Mouse (Mus musculus) liver, embryonic 12.5 days (tissue): ENCODE data around the gene Adam15. TPM values are rescaled to one million over a fixed set of nuclear protein-coding genes. Genes with fewer than 3 reads are reported as not detected.

ENCODE experiments used
- ATAC-seq: fragments of 200-750 bp; cut with Nextera tagmentation; 2 replicates; pipeline ENCODE4 v1.8.0; 2017; ENCODE audit warnings: moderate number of reproducible peaks, mild to moderate bottlenecking, moderate library complexity
- H3K27ac ChIP-seq: fragments of 300-500 bp; sonication (generic); 2 replicates; pipeline ENCODE4 v1.5.1; 2016; ENCODE audit warnings: mild to moderate bottlenecking
- H3K27me3 ChIP-seq: fragments of 300-500 bp; sonication (generic); replicated peaks from 2 replicates; pipeline ENCODE4 v1.6.1; 2016; ENCODE audit warnings: mild to moderate bottlenecking, moderate library complexity
- H3K36me3 ChIP-seq: fragments of 300-500 bp; sonication (generic); 2 replicates; pipeline ENCODE4 v1.6.1; 2016; ENCODE audit warnings: mild to moderate bottlenecking, moderate library complexity
- H3K4me1 ChIP-seq: fragments of 300-500 bp; sonication (generic); 2 replicates; pipeline ENCODE4 v1.6.1; 2016
- H3K4me2 ChIP-seq: fragments of 300-500 bp; sonication (generic); 2 replicates; pipeline ENCODE4 v1.6.1; 2016; ENCODE audit warnings: mild to moderate bottlenecking, moderate library complexity
- H3K4me3 ChIP-seq: fragments of 300-500 bp; sonication (generic); 2 replicates; pipeline ENCODE4 v1.5.1; 2016; ENCODE audit warnings: mild to moderate bottlenecking, moderate library complexity
- H3K9ac ChIP-seq: fragments of 300-500 bp; sonication (generic); 2 replicates; pipeline ENCODE4 v1.6.1; 2016; ENCODE audit warnings: mild to moderate bottlenecking, moderate library complexity
- H3K9me3 ChIP-seq: fragments of 300-500 bp; sonication (generic); replicated peaks from 2 replicates; pipeline ENCODE4 v1.6.1; 2016; ENCODE audit warnings: mild to moderate bottlenecking, moderate library complexity
- WGBS: fragments of 180-500 bp; shearing (Covaris S2); methylation state at CpG from one replicate; pipeline ENCODE4 v1.1.7; 2016; ENCODE audit not compliant: insufficient replicate concordance; 5-methylcytosine and 5-hydroxymethylcytosine counted together
- polyA plus RNA-seq: library from polyadenylated mRNA; unstranded; fragments of >200 nt; fragmentation: Nextera tagmentation; extraction: Ambion mirVana; gene quantifications from 2 replicates; pipeline ENCODE4 v1.2.1, GENCODE M21; 2016

Gene Adam15
- polyA plus RNA-seq, 1 experiment from 2014 or later, result 14.5 TPM

DNA sequence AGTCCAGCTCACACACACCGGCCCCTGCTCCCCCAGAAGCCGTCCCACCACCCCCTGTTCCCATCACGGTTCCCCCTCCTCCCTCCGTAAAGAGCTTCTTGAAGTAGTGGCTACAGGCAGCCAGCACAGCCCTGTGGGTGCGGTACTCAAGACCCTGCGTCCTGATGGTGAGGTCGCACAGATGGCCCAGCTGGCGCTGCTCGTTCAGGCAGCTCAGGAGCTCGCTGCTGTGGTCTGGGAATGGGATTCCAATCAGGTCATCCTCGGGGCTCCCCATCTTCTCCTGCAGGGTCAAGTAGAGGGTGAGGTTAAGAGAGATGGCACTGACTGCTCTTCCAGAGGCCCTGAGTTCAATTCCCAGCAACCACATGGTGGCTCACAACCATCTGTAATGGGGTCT, 31.4 kb upstream of the Adam15 start:
- Histone ChIP-seq H3K9me3 (no peaks in the 10 kb centered on the region), H3K27ac (no peak overlapping the region), H3K36me3 (peaks cover 20% of the 10 kb centered on the region), H3K9ac (no peak overlapping the region), H3K27me3 (peaks cover 6% of the 10 kb centered on the region; the same call in 1 of the 2 replicates), H3K4me3 (no peak overlapping the region), H3K4me1 (peaks cover 33% of the 10 kb centered on the region), H3K4me2 (no peak overlapping the region)
- ATAC-seq, result no peak
- WGBS, result 83% methylated on average over 11 of the region's 11 CpGs

DNA sequence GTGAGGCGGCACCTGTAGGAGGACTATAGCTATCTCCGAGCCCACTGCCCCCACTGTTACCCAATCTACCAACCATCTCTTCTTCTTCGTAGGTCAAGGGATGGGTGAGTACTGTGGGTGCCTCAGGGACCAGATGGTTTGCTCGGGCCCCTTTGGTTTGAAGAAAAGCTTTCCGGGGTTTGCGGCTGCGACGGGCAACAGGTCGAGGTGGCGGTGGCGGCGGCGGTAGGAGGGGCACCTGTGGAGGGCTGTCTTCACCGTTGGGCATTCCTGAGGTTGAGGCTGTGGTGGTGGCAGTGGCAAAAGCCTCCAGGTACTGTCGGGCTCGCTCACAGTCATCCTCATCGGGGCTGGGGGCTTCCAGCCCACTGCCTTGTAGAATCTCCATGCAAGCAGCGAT, 30.9 kb upstream of the Adam15 start:
- H3K27ac ChIP-seq, result no peak overlapping the region
- H3K4me2 ChIP-seq, result no peak overlapping the region
- WGBS, result 87% methylated on average over 18 of the region's 18 CpGs
- peaks cover 20% of the 10 kb centered on the region for H3K36me3 ChIP-seq
- H3K4me1 ChIP-seq, result peaks cover 30% of the 10 kb centered on the region
- H3K9me3 ChIP-seq, result no peaks in the 10 kb centered on the region
- no peak overlapping the region for H3K9ac ChIP-seq
- no peak overlapping the region for H3K4me3 ChIP-seq
- H3K27me3 ChIP-seq, result peaks cover 3% of the 10 kb centered on the region; the same call in 1 of the 2 replicates
- ATAC-seq, result no peak

DNA sequence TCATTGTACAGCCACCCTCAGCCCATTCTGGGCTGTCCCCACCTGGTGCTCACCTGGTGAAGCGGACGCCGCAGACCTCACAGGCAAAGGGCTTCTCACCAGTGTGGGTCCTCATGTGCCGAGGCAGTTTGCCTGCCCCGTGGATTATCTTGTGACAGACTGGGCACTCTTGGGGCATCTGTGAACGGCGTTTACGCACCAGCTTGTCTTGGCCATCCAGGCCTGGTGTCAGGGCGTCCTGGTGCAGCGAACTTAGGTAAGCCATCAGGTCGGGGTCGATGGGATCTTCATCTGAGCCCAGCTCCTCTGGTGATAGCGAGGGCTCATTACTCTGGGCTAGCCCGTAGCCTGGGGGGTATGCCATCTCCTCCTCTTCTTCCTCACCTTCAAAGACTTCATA, 30.5 kb upstream of the Adam15 start:
- no peak for ATAC-seq

DNA sequence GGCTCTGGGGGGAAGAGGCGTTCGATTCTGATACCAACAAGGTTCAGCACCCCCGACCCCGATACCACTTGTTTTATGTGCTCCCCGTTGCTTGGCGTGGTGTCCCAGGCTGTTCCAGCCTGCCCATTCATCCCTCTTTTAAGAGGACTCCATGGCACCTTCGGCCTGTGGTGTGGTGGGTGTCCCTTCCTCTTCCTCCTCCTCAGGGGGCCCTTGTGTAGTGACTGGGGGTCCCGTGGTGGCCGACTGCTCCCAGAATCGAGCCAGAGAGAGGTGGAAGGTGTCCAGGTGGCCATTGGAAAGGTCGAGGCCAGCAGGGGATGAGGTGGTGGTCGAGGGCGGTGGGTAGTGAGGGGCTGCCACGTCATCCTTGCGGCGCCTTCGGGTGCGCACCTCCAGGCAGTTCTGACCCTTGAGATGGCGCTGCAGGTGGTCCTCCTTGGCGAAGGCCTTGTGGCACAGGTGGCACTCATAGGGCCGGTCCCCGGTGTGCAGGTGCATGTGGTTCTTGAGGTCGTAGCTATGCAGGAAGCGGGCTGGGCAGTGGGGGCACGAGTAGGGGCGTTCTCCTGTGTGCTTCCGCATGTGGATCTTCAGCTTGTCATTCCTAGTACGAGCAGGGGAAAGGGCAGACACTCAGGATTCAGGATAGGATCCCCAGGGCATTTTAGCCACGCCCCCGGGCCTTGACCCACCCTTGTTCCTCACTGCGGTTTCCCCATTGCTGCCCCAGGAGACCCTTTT, 29.8 kb upstream of the Adam15 start:
- Histone ChIP-seq H3K27me3 (no peaks in the 10 kb centered on the region; the same call in 1 of the 2 replicates), H3K4me1 (peaks cover 19% of the 10 kb centered on the region), H3K9ac (no peak overlapping the region), H3K9me3 (no peaks in the 10 kb centered on the region), H3K4me2 (no peak overlapping the region), H3K27ac (no peak overlapping the region), H3K4me3 (no peak overlapping the region), H3K36me3 (peaks cover 20% of the 10 kb centered on the region)
- WGBS, result 78% methylated on average over 31 of the region's 31 CpGs
- ATAC-seq, result no peak

More for the DNA sequence above, 30.5 kb upstream of the Adam15 start:
- H3K4me2 ChIP-seq, result no peak overlapping the region
- H3K9ac ChIP-seq, result no peak overlapping the region
- H3K9me3 ChIP-seq, result no peaks in the 10 kb centered on the region
- no peak overlapping the region for H3K4me3 ChIP-seq
- no peaks in the 10 kb centered on the region; the same call in 1 of the 2 replicates for H3K27me3 ChIP-seq
- WGBS, result 88% methylated on average over 14 of the region's 14 CpGs
- peaks cover 26% of the 10 kb centered on the region for H3K4me1 ChIP-seq
- H3K27ac ChIP-seq, result no peak overlapping the region
- H3K36me3 ChIP-seq, result peaks cover 20% of the 10 kb centered on the region

DNA sequence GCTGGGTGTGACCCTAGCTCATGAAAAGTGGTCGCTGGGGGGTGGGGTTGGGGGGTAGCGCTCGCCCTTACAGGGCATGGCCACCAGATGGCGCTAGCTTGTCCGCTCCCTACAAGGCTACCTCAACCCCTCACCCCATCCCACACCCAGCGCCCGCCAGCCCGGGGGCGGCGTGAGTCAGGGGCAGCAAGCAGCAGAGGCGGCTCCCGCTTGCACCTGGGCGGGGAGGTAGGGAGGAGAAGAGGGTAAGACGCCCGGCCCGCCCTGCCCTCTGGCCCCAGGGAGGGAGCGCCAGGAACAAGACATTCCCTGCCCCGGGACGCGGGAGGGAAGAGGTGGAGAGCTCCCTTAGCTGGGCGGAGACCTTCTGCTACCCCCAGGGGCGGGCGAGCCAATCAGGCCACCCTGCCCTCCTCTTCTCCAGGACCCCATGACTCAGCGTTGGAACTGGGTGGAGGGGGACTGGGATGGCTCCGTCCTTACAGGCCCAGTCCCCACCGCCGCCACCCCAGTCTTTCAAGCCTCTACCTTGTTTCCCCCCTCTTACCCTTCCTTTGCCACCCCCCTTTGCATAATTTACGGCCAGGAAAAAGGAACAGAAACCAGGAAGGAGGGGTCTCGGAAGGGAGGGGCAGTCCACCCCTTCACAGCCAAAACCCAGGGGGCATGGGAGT, 28.7 kb upstream of the Adam15 start:
- 9% methylated on average over 29 of the region's 29 CpGs for WGBS
- ATAC-seq, result peak; percentile 77
- H3K36me3 ChIP-seq, result peaks cover 20% of the 10 kb centered on the region
- H3K4me3 ChIP-seq, result peak overlapping the region; percentile 51
- peak overlapping the region; percentile 59 for H3K9ac ChIP-seq
- H3K4me2 ChIP-seq, result peak overlapping the region; percentile 78
- peak overlapping the region; percentile 33; the same call in 1 of the 2 replicates for H3K27ac ChIP-seq
- H3K27me3 ChIP-seq, result peaks cover under 1% of the 10 kb centered on the region; the same call in 1 of the 2 replicates
- no peaks in the 10 kb centered on the region for H3K9me3 ChIP-seq
- H3K4me1 ChIP-seq, result peaks cover 26% of the 10 kb centered on the region

DNA sequence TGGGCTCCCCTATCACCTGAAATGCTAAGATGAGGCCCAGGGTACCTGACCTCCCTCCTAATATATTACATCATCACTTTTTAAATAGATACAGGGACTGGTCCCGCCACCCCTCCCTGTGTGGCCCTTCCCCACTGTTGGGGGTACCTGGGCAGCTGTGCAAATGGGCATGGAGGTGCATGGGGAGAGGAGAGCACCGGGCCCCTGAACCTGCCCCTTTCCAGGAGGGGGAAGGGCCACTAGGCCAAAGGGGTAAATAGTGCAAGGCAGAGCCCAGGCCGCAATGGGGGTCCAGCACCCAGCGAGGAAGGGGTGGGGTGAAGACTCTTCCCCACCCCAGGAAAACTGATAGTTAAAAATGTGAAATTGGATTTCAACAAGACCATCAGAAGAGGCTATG, 28.0 kb upstream of the Adam15 start:
- no peak overlapping the region for H3K4me3 ChIP-seq
- no peaks in the 10 kb centered on the region for H3K9me3 ChIP-seq
- H3K4me2 ChIP-seq, result peak overlapping the region; percentile 78
- H3K9ac ChIP-seq, result no peak overlapping the region
- peaks cover 7% of the 10 kb centered on the region; the same call in 1 of the 2 replicates for H3K27me3 ChIP-seq
- H3K36me3 ChIP-seq, result peaks cover 20% of the 10 kb centered on the region
- ATAC-seq, result no peak
- H3K27ac ChIP-seq, result no peak overlapping the region
- H3K4me1 ChIP-seq, result peaks cover 32% of the 10 kb centered on the region
- 72% methylated on average over 4 of the region's 4 CpGs for WGBS

DNA sequence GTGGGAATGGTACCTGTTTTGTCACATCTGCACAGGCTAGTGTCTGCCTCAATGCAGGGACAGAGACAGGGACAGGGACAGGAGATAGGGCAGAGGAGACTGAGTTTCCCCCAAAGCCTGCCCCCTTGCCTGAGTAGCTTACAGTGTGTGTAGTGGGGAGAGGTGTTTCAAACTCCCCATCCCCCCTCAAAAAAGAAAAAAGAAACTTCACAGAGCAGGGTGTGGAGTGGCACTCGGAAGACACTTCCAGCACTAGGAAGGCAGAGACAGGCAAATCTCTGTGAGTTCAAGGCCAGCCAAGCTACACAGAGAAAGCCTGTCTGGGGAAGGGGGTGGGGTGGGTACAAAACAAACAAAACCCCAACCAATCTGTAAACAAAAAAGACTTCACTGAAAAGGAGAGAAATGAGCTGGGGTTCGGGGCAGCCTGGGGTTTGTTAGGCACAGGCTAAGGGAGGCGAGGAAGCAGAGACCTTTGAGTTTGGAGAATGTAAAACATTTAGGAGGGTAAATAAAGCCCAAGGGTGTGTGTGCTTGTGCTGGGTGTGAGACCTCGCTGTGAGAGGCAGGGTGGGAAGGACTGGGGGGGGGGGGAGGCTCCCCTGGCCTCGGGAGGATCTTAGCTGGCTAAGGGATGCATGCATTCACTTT, 23.9 kb upstream of the Adam15 start:
- peaks cover 24% of the 10 kb centered on the region for H3K4me1 ChIP-seq
- H3K36me3 ChIP-seq, result no peaks in the 10 kb centered on the region
- WGBS, result 34% methylated on average over 5 of the region's 5 CpGs
- no peaks in the 10 kb centered on the region for H3K9me3 ChIP-seq
- no peak overlapping the region for H3K9ac ChIP-seq
- no peak overlapping the region for H3K4me2 ChIP-seq
- H3K27ac ChIP-seq, result no peak overlapping the region; the same call in 1 of the 2 replicates
- ATAC-seq, result no peak
- no peak overlapping the region for H3K4me3 ChIP-seq
- H3K27me3 ChIP-seq, result peaks cover 7% of the 10 kb centered on the region; the same call in 1 of the 2 replicates

DNA sequence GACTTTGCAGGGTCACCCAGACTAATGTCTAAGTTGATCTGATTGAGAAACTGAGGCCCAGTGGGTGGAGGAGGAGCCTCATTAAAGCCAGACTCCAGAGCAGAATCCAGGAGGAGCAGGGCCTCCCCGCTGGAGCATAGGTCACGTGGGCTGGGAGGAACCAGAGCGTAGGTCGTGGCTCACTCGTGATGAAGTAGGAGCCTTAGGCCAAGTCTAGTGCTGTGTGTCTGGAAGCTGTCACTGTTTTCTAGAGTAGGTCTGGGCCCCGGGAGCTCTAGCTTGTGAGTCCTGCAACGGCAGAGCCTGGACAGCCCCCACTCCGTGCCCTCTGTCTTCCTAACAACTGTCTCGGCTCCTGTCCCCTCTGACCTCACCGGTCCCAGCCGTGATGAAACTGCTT, 17.5 kb upstream of the Adam15 start:
- Histone ChIP-seq H3K4me2 (no peak overlapping the region), H3K36me3 (no peaks in the 10 kb centered on the region), H3K27me3 (peaks cover 13% of the 10 kb centered on the region; the same call in 1 of the 2 replicates), H3K4me3 (no peak overlapping the region), H3K9ac (no peak overlapping the region), H3K9me3 (no peaks in the 10 kb centered on the region), H3K4me1 (no peaks in the 10 kb centered on the region), H3K27ac (no peak overlapping the region)
- WGBS, result 65% methylated on average over 11 of the region's 11 CpGs
- no peak for ATAC-seq

DNA sequence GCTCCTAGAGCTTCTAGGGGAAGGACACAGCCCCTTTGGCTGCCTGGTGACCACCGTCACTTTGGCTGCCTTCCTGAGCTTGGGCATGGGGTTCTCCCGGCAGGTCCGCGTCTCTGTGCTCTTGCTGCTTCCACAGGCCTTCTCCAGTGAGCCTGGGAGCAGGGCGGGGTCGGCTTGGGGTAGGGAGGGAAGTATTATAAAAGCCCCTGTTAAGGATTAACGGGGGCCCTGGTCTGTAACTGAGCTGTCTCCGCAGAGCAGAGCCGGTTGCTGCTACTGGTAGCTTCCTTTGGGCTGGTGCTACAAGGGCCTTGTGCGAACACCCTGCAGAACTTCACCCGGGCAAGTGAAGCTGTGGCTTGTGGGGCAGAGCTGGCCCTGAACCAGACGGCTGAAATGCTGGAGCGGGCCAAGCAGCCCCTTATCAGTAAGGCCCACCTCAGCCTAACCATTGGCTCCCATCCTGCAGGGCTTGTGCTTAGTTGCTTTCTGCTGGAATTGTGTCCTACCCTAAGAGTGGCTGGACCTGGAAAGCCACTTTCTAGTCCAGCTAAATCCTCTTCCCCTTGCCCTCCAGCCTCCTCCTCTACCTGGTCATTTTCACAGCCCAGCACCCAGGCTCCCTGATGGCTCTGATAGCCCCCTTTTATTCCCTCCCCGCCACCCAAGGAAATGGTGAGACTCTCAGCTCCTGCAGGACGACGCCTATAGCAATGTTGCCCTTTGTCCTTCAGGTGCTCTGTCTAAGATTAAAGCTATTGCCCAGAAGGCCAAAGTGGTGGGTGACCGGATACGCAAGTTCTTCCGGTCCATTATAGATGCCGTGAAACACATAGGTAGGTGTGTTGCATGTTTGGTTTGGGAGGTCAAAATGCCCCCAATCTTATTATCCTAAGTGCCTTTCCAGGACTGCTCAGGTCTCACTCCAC, 16.0 kb upstream of the Adam15 start:
- WGBS, result 61% methylated on average over 20 of the region's 20 CpGs
- Histone ChIP-seq H3K4me1 (no peaks in the 10 kb centered on the region), H3K27me3 (peaks cover 13% of the 10 kb centered on the region; the same call in 1 of the 2 replicates), H3K4me3 (no peak overlapping the region), H3K36me3 (no peaks in the 10 kb centered on the region), H3K9me3 (no peaks in the 10 kb centered on the region), H3K4me2 (no peak overlapping the region), H3K27ac (no peak overlapping the region), H3K9ac (no peak overlapping the region)
- ATAC-seq, result no peak

DNA sequence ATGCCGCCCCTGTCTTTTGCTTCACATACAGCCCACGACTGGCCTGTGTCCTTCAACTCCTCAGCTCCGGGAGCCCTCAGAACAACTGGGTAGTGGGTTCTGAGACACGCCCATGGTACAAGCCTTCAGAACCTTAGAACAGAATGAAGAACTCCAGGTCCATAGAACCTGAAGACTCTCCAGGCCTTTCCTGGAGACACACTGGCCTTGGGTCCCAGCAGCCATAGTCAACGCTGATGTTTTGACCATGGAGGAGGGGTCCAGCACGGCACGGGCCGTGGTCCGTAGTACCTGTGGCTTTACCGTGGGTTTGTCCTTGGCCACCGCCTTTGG, 15.3 kb upstream of the Adam15 start, which contains the start of gene Dcst1:
Gene Dcst1, minus strand, starts transcription at position 101 of the 333 bp plus-strand sequence.
- no peak within 1 kb of the TSS for H3K4me2 ChIP-seq
- ATAC-seq, result no peak
- no peak within 1 kb of the TSS for H3K4me3 ChIP-seq
- H3K36me3 ChIP-seq, result no peaks in the 10 kb centered on the region
- H3K9ac ChIP-seq, result no peak within 1 kb of the TSS
- H3K27ac ChIP-seq, result no peak within 1 kb of the TSS
- 68% methylated on average over 11 of the region's 11 CpGs for WGBS
- H3K27me3 ChIP-seq, result peaks cover 13% of the 10 kb centered on the region; the same call in 1 of the 2 replicates
- no peaks in the 10 kb centered on the region for H3K4me1 ChIP-seq
- H3K9me3 ChIP-seq, result no peaks in the 10 kb centered on the region

DNA sequence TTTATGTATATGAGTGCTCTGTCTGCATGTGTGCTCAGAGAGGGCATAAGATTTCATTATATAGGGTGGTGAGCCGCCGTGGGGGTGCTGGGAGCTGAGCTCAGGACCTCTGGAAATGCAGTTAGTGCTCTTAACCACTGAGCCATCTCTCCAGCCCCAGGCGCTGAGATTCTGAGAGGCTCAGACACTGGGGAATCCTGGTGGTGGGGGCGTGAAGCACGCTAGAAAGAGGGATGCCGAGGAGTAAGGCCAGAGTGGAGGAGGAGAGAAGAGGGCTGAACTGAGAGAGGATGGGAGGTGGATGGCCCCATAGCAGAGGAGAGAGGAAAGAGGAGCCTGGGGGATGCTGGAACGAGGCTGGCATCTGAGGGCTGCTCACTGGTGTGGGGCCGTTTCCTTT, 14.8 kb upstream of the Adam15 start:
- Histone ChIP-seq H3K27ac (no peak overlapping the region), H3K4me3 (no peak overlapping the region), H3K36me3 (no peaks in the 10 kb centered on the region), H3K27me3 (peaks cover 13% of the 10 kb centered on the region; the same call in 1 of the 2 replicates), H3K4me1 (no peaks in the 10 kb centered on the region), H3K9ac (no peak overlapping the region), H3K4me2 (no peak overlapping the region), H3K9me3 (no peaks in the 10 kb centered on the region)
- WGBS, result 57% methylated on average over 8 of the region's 8 CpGs
- no peak for ATAC-seq
